Mouse (Mus musculus): ENCODE data around the gene Cep128.

Cep128 gene

GRCm38 (mm10) chr12:91384281-91385017 is at the start of gene Cep128, which contains the start of gene Tshr:
Gene Cep128, minus strand, starts transcription at chr12:91384409.
Gene Tshr, plus strand, starts transcription at chr12:91384563.
- CTCF ChIA-PET, result interaction anchor here in 1 of 4 experiments (0.7 to 1.2 kb wide), 6 partner anchors 10 to 416 kb away, joined by 3 to 4 read pairs (median 3); no protein-coding TSS in a partner anchor
- POLR2A ChIA-PET, result interaction anchor here (0.5 to 1.7 kb wide), 12 partner anchors 16 to 394 kb away, joined by 3 to 15 read pairs (median 4); partner anchors contain the start of gene Gtf2a1 (in 2 of the 4)

GRCm38 (mm10) chr12:91427129-91427528 is 42.9 kb upstream of the Cep128 start:
- CTCF ChIA-PET, result no interaction called here
- POLR2A ChIA-PET, result interaction anchor here in 1 of 4 experiments (0.9 kb wide), 1 partner anchor 59 kb away, joined by 3 read pairs; no protein-coding TSS in a partner anchor

- ChIA-PET CTCF (no interaction called here), POLR2A (interaction anchor here in 1 of 4 experiments (0.9 kb wide), 1 partner anchor 60 kb away, joined by 3 read pairs; no protein-coding TSS in a partner anchor)
These were observed 42.3 kb upstream of the Cep128 start for GRCm38 (mm10) chr12:91426499-91426898.

- ChIA-PET CTCF (interaction anchor here (0.5 to 1.6 kb wide), 18 partner anchors 8 to 1474 kb away, joined by 3 to 9 read pairs (median 4); partner anchors contain the start of genes Sel1l (in 1 of the 4) and Ston2 (in 1 of the 4)), POLR2A (interaction anchor here in 2 of 4 experiments (0.6 to 0.7 kb wide), 2 partner anchors 12 to 165 kb away, joined by 3 read pairs; no protein-coding TSS in a partner anchor)
These were observed 39.1 kb upstream of the Cep128 start for GRCm38 (mm10) chr12:91423125-91423820.

- ChIA-PET CTCF (interaction anchor here in 1 of 4 experiments (0.7 kb wide), 1 partner anchor 21 kb away, joined by 4 read pairs; no protein-coding TSS in a partner anchor), POLR2A (no interaction called here)
These were observed 37.1 kb upstream of the Cep128 start for GRCm38 (mm10) chr12:91421272-91421671.

GRCm38 (mm10) chr12:91418791-91419190 is 34.6 kb upstream of the Cep128 start:
- ChIA-PET CTCF (interaction anchor here (0.5 to 1.1 kb wide), 17 partner anchors 13 to 689 kb away, joined by 3 to 9 read pairs (median 3); no protein-coding TSS in a partner anchor), POLR2A (interaction anchor here in 2 of 4 experiments (0.5 to 1.6 kb wide), 3 partner anchors 93 to 309 kb away, joined by 3 read pairs; partner anchors contain the start of gene Gtf2a1 (in 1 of the 2))

- ChIA-PET CTCF (interaction anchor here in 1 of 4 experiments (0.6 kb wide), 1 partner anchor 470 kb away, joined by 3 read pairs; no protein-coding TSS in a partner anchor), POLR2A (interaction anchor here in 1 of 4 experiments (1.3 kb wide), 1 partner anchor 363 kb away, joined by 3 read pairs; no protein-coding TSS in a partner anchor)
These were observed 32.6 kb upstream of the Cep128 start for GRCm38 (mm10) chr12:91416828-91417227.

GRCm38 (mm10) chr12:91415112-91415511 is 30.9 kb upstream of the Cep128 start:
- ChIA-PET CTCF (interaction anchor here in 3 of 4 experiments (0.6 to 1.0 kb wide), 5 partner anchors 8 to 375 kb away, joined by 3 to 6 read pairs (median 3); partner anchors contain the start of gene Ston2 (in 1 of the 3)), POLR2A (interaction anchor here in 1 of 4 experiments (0.5 kb wide), 1 partner anchor 342 kb away, joined by 5 read pairs; no protein-coding TSS in a partner anchor)

GRCm38 (mm10) chr12:91412461-91413182 is 28.4 kb upstream of the Cep128 start:
- POLR2A ChIA-PET, result no interaction called here
- CTCF ChIA-PET, result no interaction called here

GRCm38 (mm10) chr12:91410306-91410705 is 26.1 kb upstream of the Cep128 start:
- CTCF ChIA-PET, result no interaction called here
- POLR2A ChIA-PET, result no interaction called here

GRCm38 (mm10) chr12:91401049-91401352 is 16.8 kb upstream of the Cep128 start:
- CTCF ChIA-PET, result interaction anchor here (0.6 to 2.7 kb wide), 18 partner anchors 13 to 915 kb away, joined by 3 to 24 read pairs (median 4); partner anchors contain the start of gene Ston2 (in 2 of the 4)

GRCm38 (mm10) chr12:91400232-91401048 is 16.2 kb upstream of the Cep128 start:
- ChIA-PET POLR2A (interaction anchor here (0.5 to 1.6 kb wide), 10 partner anchors 24 to 878 kb away, joined by 3 to 7 read pairs (median 4); partner anchors contain the start of gene Gtf2a1 (in 2 of the 4)), CTCF (interaction anchor here (0.5 to 2.7 kb wide), 32 partner anchors 10 to 915 kb away, joined by 3 to 24 read pairs (median 4); partner anchors contain the start of genes Ston2 (in 2 of the 4) and Cep128 (in 1 of the 4))

More at GRCm38 (mm10) chr12:91401049-91401352, 16.8 kb upstream of the Cep128 start:
- POLR2A ChIA-PET, result interaction anchor here (0.5 to 1.6 kb wide), 7 partner anchors 25 to 1293 kb away, joined by 3 to 4 read pairs (median 4); partner anchors contain the start of gene Gtf2a1 (in 1 of the 4)

GRCm38 (mm10) chr12:91383516-91384264 is 519 bp downstream of the Cep128 start:
- ChIA-PET POLR2A (interaction anchor here in 3 of 4 experiments (0.5 to 1.7 kb wide), 6 partner anchors 204 to 395 kb away, joined by 3 to 15 read pairs (median 5); partner anchors contain the start of gene Gtf2a1 (in 2 of the 3)), CTCF (interaction anchor here in 2 of 4 experiments (0.6 to 1.2 kb wide), 6 partner anchors 10 to 406 kb away, joined by 3 to 4 read pairs (median 3); no protein-coding TSS in a partner anchor)

GRCm38 (mm10) chr12:91369173-91369572 is 15.0 kb downstream of the Cep128 start:
- ChIA-PET POLR2A (no interaction called here), CTCF (no interaction called here)

- ChIA-PET CTCF (no interaction called here), POLR2A (no interaction called here)
These were observed 30.4 kb downstream of the Cep128 start for GRCm38 (mm10) chr12:91353783-91354182.

- CTCF ChIA-PET, result interaction anchor here in 1 of 4 experiments (0.7 kb wide), 1 partner anchor 151 kb away, joined by 3 read pairs; no protein-coding TSS in a partner anchor
- POLR2A ChIA-PET, result interaction anchor here in 1 of 4 experiments (0.7 kb wide), 1 partner anchor 12 kb away, joined by 3 read pairs; no protein-coding TSS in a partner anchor
These were observed 45.6 kb downstream of the Cep128 start for GRCm38 (mm10) chr12:91338656-91339055.
